Mouse (Mus musculus) WW6 (cell line): ENCODE results near the gene Mlip.
"Not testable (repeated sequence)": the region's sequence is repeated elsewhere in the genome, so short reads cannot be mapped to it uniquely, and the experiment has no call there.

ENCODE experiments used
- DNase-seq: peaks from one replicate; pipeline ENCODE4 v3.0.0-alpha.2; 2013; ENCODE audit warnings: low read depth, low spot score

The Mlip gene

GRCm38 (mm10) chr9:77352432-77353175, at the start of gene Mlip:
Mlip (minus strand) TSS chr9:77352969.
- DNase-seq: no peak

DNA sequence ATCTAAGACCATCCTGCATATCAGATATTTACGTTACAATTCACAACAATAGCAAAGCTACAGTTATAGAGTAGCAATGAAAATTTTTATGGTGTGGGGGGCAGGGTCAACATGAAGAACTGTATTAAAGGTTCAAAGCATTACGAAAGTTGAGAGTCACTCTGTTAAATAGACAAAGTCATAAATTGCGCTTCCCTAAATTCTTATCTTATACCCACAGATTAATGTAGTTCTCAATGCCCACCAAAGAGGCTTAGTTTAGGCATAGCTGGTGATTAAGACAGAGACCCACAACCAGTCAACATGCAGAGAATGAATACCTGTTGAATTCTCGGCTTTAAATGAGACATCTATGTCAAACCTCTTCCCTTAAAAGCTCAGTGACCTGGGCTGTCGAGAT, 47.0 kb upstream of the Mlip start:
- no peak for DNase-seq

GRCm38 (mm10) chr9:77398856-77399631, 46.3 kb upstream of the Mlip start:
- DNase-seq: no peak

- DNase-seq: no peak
Observed at GRCm38 (mm10) chr9:77397027-77397426, 44.3 kb upstream of the Mlip start.

DNA sequence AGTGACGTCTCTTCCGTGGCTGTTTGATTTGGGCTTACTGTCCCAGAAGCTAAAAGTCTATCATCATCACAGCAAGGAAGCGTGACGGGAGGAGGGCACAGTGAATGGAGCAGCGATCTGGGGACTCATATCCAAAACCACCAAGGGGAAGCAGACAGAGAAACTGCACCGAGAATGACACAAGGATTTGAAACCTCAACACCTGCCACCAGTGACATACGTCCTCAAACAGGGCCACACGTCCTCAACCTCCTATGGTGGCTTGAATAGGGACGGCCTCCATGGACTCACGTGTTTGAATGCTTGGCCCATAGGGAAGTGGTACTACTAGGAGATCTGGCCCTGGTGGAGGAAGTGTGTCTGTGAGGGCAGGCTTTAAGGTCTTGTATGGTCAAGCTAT, 38.5 kb upstream of the Mlip start:
- DNase-seq: no peak

GRCm38 (mm10) chr9:77388956-77389355, 36.2 kb upstream of the Mlip start:
- DNase-seq: no peak

- no peak for DNase-seq
Observed at GRCm38 (mm10) chr9:77386751-77387150, 34.0 kb upstream of the Mlip start.

DNA sequence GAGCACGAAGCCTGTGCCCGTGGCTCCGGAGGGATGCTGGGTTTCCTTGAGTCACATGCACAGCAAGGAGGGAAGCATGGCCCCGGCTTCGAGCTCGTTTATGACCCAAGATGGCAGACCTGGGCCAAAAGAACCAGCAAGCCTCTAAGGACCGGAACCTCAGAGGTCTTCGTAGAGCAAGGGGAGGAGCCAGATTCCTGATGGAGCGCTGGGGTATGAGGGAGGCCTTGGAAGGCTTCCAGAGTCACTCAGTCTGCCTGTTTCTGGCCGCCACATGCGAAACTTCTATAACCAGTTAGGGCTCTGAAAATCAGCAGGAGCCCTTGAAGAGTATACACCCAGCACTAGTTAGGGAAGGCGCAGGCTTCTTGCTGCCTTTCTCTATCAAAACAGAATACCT, 32.8 kb upstream of the Mlip start:
- no peak for DNase-seq

- no peak for DNase-seq
Observed at GRCm38 (mm10) chr9:77384651-77385050, 31.9 kb upstream of the Mlip start.

DNA sequence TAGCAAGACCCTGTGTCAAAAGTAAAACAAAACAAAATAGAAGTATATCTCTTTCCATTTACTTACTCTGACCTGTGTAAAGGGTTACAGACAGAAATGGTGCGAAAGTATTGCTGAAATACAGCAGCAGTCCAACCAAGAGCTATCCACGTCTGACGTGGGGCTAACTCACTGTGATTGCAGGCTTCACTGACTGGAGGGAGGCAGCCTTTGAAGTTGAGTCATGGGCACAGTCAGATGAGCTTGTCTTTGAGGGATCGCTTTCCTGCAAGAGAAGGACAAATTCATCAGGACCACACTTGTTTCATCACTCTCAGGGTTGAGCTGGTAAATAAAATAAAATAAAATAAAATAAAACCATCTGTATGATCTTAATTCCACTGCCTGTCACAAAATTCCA, 31.2 kb upstream of the Mlip start:
- DNase-seq: no peak

GRCm38 (mm10) chr9:77382514-77382913, 29.7 kb upstream of the Mlip start:
- DNase-seq: no peak

DNA sequence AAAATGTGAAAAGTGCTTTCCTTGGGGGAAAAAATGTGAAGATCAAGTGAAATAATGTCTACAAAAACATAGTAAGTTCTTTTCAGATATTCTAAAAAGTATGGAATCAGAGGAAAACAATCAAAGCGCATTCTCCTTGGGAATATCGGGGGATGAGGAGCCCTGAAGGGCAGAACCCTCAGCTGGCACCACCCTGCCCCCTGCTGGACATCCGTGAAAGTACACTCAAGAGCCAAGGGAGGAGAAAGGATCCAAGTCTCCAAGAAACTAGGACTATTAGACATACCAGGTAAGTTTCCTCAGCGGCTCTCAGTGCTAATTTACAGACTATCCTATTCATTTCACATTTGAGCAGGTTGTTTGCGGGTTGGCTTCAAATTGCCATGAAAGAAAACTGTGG, 28.8 kb upstream of the Mlip start:
- DNase-seq: peak; percentile 24

GRCm38 (mm10) chr9:77379625-77380024, 26.9 kb upstream of the Mlip start:
- DNase-seq: peak; percentile 18

DNA sequence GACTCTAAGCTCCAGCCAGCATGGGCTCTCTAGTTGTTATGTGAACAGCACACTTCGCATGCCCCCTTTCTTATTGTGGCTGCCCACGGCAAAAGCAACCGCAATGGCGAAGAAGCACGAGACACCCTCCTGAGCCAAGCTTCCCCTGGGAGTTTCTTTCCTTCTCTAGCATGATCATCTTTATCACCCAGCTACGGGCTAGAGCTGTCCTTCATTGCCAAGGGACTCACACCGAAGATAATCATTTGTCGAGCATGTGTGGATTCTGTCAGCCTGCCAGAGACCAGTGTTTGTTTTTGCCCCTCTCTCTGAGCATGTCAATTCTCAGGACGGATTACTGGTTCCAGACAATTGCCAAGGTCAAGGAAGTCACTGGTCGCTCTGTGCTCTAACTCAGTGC, 24.9 kb upstream of the Mlip start:
- DNase-seq: no peak

DNA sequence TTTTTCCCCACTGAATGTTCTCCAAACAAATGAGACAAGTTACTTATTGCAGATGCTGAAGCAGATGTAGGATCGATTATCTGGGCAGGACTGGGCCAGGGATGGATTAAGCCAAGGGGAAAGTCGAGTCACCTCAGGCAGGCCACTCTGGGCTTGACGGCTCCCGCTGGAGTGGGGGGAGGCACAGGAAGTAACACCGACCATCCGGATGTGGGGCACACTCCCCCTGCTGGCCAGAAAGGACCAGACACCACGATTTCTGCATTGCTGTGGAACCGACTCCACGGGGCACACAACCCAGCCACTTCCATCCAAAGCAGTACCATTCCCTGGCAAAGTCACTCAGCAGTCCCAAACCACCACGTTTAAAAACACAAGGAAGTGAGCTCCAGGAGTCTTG, 24.3 kb upstream of the Mlip start:
- peak; percentile 24 for DNase-seq

GRCm38 (mm10) chr9:77376561-77376960, 23.8 kb upstream of the Mlip start:
- no peak for DNase-seq

- DNase-seq: no peak
Observed at GRCm38 (mm10) chr9:77370706-77371105, 17.9 kb upstream of the Mlip start.

- DNase-seq: no peak
Observed at GRCm38 (mm10) chr9:77369262-77369661, 16.5 kb upstream of the Mlip start.

DNA sequence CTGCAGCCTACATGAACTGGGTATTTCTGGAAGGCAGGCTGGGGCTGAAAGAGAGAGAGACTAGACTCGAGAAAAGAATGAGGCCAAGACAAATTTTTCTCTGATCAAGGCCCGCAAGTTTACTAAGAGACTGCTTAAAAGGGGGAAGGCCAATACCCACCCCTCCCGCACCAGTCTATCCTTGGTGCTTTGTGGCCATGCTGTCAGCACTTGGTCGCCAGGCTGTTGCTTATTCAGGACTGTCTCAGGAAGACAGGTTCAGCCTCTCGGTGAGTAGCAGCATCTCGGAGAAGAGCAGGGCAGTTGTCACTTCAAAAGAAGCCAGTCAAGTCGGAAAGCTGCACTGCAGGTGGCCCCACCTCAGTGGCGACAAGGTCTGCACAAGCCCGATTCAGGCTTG, 11.9 kb upstream of the Mlip start:
- DNase-seq: not testable (repeated sequence)

- no peak for DNase-seq
Observed at GRCm38 (mm10) chr9:77362906-77363305, 10.1 kb upstream of the Mlip start.

DNA sequence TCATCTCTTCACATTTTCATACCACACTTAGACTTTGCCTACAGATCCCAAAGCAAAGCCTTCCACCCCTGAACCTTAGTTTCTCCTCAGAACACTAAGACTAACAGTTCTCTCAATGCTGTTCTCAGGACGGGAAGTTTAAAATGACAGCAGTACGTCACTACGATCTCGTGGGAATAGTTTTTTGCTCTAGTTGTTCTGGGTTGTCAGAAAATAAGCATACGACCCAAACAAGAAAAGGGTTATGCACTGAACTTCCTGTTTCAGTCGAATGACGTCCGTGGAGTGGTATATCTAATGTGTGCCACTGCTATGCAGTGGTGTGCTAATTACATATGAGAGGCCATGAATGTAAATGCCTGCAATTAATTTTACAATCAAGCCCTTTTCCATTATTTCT, 7.9 kb upstream of the Mlip start:
- DNase-seq: no peak

DNA sequence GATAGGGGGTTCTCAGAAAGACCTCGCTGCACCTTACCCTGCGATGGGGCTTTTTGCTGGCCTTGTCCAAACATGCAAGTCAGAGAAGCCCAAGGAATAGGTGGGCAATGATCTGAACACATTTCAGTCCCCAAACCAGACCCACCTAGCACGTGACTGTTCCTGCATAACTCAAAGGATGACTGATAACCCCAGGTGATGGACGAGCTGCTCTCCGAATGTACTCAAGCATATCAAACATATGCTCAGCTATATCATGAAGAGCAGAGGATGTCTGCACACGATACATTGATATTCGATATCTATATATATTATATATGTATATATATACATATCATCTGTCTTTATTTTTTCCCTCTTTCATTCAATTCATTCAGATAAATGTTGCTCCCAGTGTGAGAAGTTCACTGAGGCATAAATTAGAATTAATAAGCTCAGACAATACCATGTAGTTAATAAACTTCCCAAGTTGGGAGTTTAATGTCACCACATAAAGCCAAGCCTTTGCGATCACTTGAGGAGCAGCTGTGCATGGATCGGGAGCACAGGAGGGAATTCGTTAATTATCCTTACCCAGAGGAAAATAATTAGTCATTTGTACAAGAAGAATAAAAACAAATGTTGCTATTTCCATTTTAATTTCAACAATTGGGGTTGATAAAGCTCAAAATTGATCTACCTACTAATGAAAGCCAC, 6.7 kb upstream of the Mlip start:
- no peak for DNase-seq

GRCm38 (mm10) chr9:77353942-77354341, 1.2 kb upstream of the Mlip start:
- no peak for DNase-seq
